Mouse (Mus musculus) C2C12 (cell line): ENCODE measurements around the gene Spint2.

ENCODE experiments used
- CTCF ChIP-seq: IDR thresholded peaks from one replicate; pipeline ENCODE4 v1.5.1; 2011; ENCODE audit not compliant: control insufficient read depth, insufficient read depth, insufficient read length
- MYOG ChIP-seq: IDR thresholded peaks from one replicate; pipeline ENCODE4 v1.6.1; 2011; ENCODE audit not compliant: control insufficient read depth, insufficient read length; ENCODE audit errors: extremely low read depth
- USF1 ChIP-seq: IDR thresholded peaks from one replicate; pipeline ENCODE4 v1.6.1; 2011; ENCODE audit warnings: low read depth, mild to moderate bottlenecking, control low read depth, moderate library complexity

- no peak for TF ChIP-seq MYOG
- TF ChIP-seq USF1 = no peak
- TF ChIP-seq CTCF = no peak
Observed at GRCm38 (mm10) chr7:29213675-29214082, 68.0 kb downstream of the Spint2 start, which contains the start of gene Catsperg1.
